In the genomic region with DNA sequence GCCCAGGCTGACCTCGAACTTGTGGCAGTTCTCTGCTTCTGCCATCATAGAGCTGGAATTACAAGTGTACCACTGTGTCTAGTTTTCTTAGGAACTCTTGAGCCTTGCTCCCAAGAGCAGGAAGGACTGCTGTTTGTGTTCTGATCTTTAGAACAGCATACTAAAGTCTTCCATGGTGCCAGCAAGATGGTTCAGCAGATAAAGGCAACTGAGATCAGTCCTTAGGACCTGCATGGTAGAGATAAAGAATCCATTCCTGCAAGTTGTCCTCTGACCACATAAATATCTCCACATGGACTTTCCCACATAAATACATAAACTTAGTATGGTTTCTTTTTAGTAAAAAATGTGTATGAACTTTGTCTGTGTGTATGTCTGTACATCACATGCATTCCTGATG, we compare ENCODE assay signal across 18 mouse cellular contexts. TPM values are rescaled to one million over a fixed set of nuclear protein-coding genes. Genes with fewer than 3 reads are reported as not detected.
DNase-seq lines count a peak whose midpoint lies in the region; ATAC-seq and TF ChIP-seq lines count a peak whose summit lies in the region.
"Had no signal": no experiment of that assay in that cellular context is flagged by ENCODE, and none has a peak within 500 bp of the region (broad histone marks: within the 10 kb centered on the region; RNA-seq: fewer than 3 reads in every experiment).

No protein-coding gene starts in this region.

- H3K36me3 ChIP-seq in heart, embryonic 12.5 days, result no peaks in the 10 kb centered on the region
- peaks cover 28% of the 10 kb centered on the region for H3K36me3 ChIP-seq in G1E (replicated peaks)
- peaks cover 11% of the 10 kb centered on the region for H3K36me3 ChIP-seq in liver, embryonic 14.5 days (replicated peaks; ENCODE audit: control insufficient read depth, insufficient read depth, low read depth)
- H3K36me3 ChIP-seq: forebrain, embryonic 10.5 days; limb, embryonic 12.5 days; neural tube, embryonic 15.5 days had no signal

- peak overlapping the region; percentile 8; the same call in 1 of the 2 replicates for H3K27ac ChIP-seq in heart, embryonic 12.5 days (ENCODE audit: poor library complexity, severe bottlenecking)
- peak overlapping the region; percentile 94 for H3K27ac ChIP-seq in liver, embryonic 14.5 days
- H3K27ac ChIP-seq: forebrain, embryonic 10.5 days; hindbrain, postnatal 0 days; limb, embryonic 12.5 days; neural tube, embryonic 15.5 days had no signal

- DNase-seq in heart, postnatal 36 days, result no peak
- no peak for DNase-seq in G1E (ENCODE audit: low spot score)
- peak; percentile 84 to 92 (median 90) for DNase-seq in liver, embryonic 14.5 days (ENCODE audit: low read depth in 3 of 3, low spot score in 3 of 3)
- no peak for DNase-seq in frontal cortex, adult 2 months (ENCODE audit: extremely low spot score in 1 of 2, low spot score in 1 of 2)
- DNase-seq in cerebellum, adult 9-10 months, result no peak
- DNase-seq: adrenal gland, postnatal 10 days; B cell, adult 2 months; cerebellum, postnatal 14 days; heart, postnatal 4 days; lung, postnatal 10 days had no signal

- no peak for TF ChIP-seq CTCF in G1E (IDR thresholded peaks at IDR 0.05; ENCODE audit: low read depth, low read length)
- TF ChIP-seq CTCF in liver, embryonic 14.5 days (IDR thresholded peaks at IDR 0.05; ENCODE audit: low read depth), result no peak

- H3K4me2 ChIP-seq in heart, embryonic 12.5 days, result no peak overlapping the region
- peak overlapping the region; percentile 72 for H3K4me2 ChIP-seq in liver, embryonic 14.5 days (ENCODE audit: low read depth)
- H3K4me2 ChIP-seq: limb, embryonic 12.5 days; midbrain, embryonic 11.5 days; neural tube, embryonic 15.5 days had no signal

- H3K9me3 ChIP-seq in heart, embryonic 12.5 days (replicated peaks), result no peaks in the 10 kb centered on the region
- no peaks in the 10 kb centered on the region for H3K9me3 ChIP-seq in G1E (replicated peaks)
- no peaks in the 10 kb centered on the region for H3K9me3 ChIP-seq in liver, embryonic 14.5 days (ENCODE audit: control insufficient read depth, low read length)
- H3K9me3 ChIP-seq: forebrain, embryonic 10.5 days; limb, embryonic 12.5 days; neural tube, embryonic 15.5 days had no signal

- no peaks in the 10 kb centered on the region for H3K27me3 ChIP-seq in heart, embryonic 12.5 days (replicated peaks)
- no peaks in the 10 kb centered on the region for H3K27me3 ChIP-seq in G1E (ENCODE audit: insufficient read depth, low read length)
- no peaks in the 10 kb centered on the region for H3K27me3 ChIP-seq in liver, embryonic 14.5 days (ENCODE audit: control insufficient read depth, insufficient read depth, low read length)
- H3K27me3 ChIP-seq: limb, embryonic 12.5 days; neural tube, embryonic 15.5 days had no signal

- ATAC-seq in heart, embryonic 12.5 days (ENCODE audit: insufficient number of reproducible peaks, low FRiP score), result peak; percentile 79
- ATAC-seq in G1E (ENCODE audit: extremely low read depth, insufficient number of reproducible peaks, low FRiP score, poor library complexity, severe bottlenecking), result peak; percentile 55
- ATAC-seq in common myeloid progenitor, adult 5-6 weeks (replicated peaks; ENCODE audit: low read depth, poor library complexity, severe bottlenecking), result peak; percentile 33
- peak; percentile 79 for ATAC-seq in liver, embryonic 14.5 days (ENCODE audit: insufficient read depth)
- ATAC-seq in activated CD4-positive, CD25-positive, alpha-beta regulatory T cell, adult 4 months, result no peak
- ATAC-seq: hindbrain, postnatal 0 days had no signal

- WGBS in heart, embryonic 12.5 days, result 74% methylated on average over 1 of the region's 1 CpGs
- WGBS in liver, embryonic 14.5 days (ENCODE audit: insufficient replicate concordance), result 24% methylated on average over 1 of the region's 1 CpGs

- peak; percentile 98 for TF ChIP-seq EP300 in liver, embryonic 14.5 days (IDR thresholded peaks at IDR 0.05; ENCODE audit: low read depth)

- intact Hi-C loops in heart, postnatal 36 days (cut with DNase I), result no loop called here

- no peak overlapping the region for H3K4me3 ChIP-seq in heart, embryonic 12.5 days
- H3K4me3 ChIP-seq in G1E (ENCODE audit: low read depth, low read length), result no peak overlapping the region
- peak overlapping the region; percentile 41 to 42; a peak in 3 of 4 replicates for H3K4me3 ChIP-seq in liver, embryonic 14.5 days (ENCODE audit: insufficient read depth in 1 of 2, low read depth in 2 of 2, low read length in 2 of 2)
- H3K4me3 ChIP-seq: forebrain, embryonic 10.5 days; limb, embryonic 12.5 days; neural tube, embryonic 15.5 days had no signal

- H3K9ac ChIP-seq in heart, embryonic 12.5 days, result no peak overlapping the region
- peak overlapping the region; percentile 69 for H3K9ac ChIP-seq in liver, embryonic 14.5 days (replicated peaks)
- H3K9ac ChIP-seq: limb, embryonic 12.5 days; neural tube, embryonic 15.5 days had no signal

- H3K4me1 ChIP-seq in heart, embryonic 12.5 days (replicated peaks), result peaks cover 43% of the 10 kb centered on the region
- H3K4me1 ChIP-seq in G1E (ENCODE audit: insufficient read depth, low read depth, low read length), result peaks cover 90% of the 10 kb centered on the region
- H3K4me1 ChIP-seq in liver, embryonic 14.5 days (replicated peaks; ENCODE audit: control insufficient read depth in 2 of 2, insufficient read depth in 2 of 2, low read length in 1 of 2), result peaks cover 86 to 93% of the 10 kb centered on the region in 2 experiments
- H3K4me1 ChIP-seq: limb, embryonic 12.5 days had no signal

RNA-seq across cellular contexts. Expression of gene Hectd4, which starts 22.7 kb away (rescaled TPM):
- 5.1 and 6.8 TPM in 2 replicates for polyA plus RNA-seq in heart, embryonic 12.5 days (2016; fragmentation: Nextera tagmentation; extraction: Ambion mirVana)
- total RNA-seq in heart, postnatal 36 days (2021), result 10 to 100 TPM; 21.1 to 24.4 TPM
- 83.9 and 177 TPM in 2 replicates for total RNA-seq in G1E (2014; fragmentation: Nextera tagmentation)
- 19.6 and 22.8 TPM in 2 replicates for total RNA-seq in G1E (2017)
- polyA plus RNA-seq in G1E (2012), result 16.4 and 22.8 TPM in 2 replicates
- 19.1 and 20.1 TPM in 2 replicates for total RNA-seq in common myeloid progenitor, adult 5-6 weeks (2017)
- 15.8 and 16.1 TPM in 2 replicates for polyA plus RNA-seq in liver, embryonic 14.5 days (2012; rRNA removed)
- polyA plus RNA-seq in liver, embryonic 14.5 days (2014; fragmentation: Nextera tagmentation; extraction: Ambion mirVana), result 11.1 and 11.2 TPM in 2 replicates
- 1 to 10 TPM; 6.4 to 7.0 TPM for polyA plus RNA-seq in activated CD4-positive, CD25-positive, alpha-beta regulatory T cell, adult 4 months (2017; shearing (Covaris generic))
- polyA plus RNA-seq in frontal cortex, adult 2 months (2012; rRNA removed), result 70.9 and 77.4 TPM in 2 replicates

RNA-seq across cellular contexts. Expression of gene Rpl6, which starts 38.4 kb away (rescaled TPM):
- 377 and 402 TPM in 2 replicates for polyA plus RNA-seq in heart, embryonic 12.5 days (2016; fragmentation: Nextera tagmentation; extraction: Ambion mirVana)
- total RNA-seq in heart, postnatal 36 days (2021), result 100 to 1,000 TPM; 519 to 543 TPM
- 2,238 and 2,249 TPM in 2 replicates for total RNA-seq in G1E (2014; fragmentation: Nextera tagmentation)
- 1,317 and 1,403 TPM in 2 replicates for total RNA-seq in G1E (2017)
- polyA plus RNA-seq in G1E (2012), result 213 and 677 TPM in 2 replicates
- total RNA-seq in common myeloid progenitor, adult 5-6 weeks (2017), result 1,473 and 1,687 TPM in 2 replicates
- 403 and 658 TPM in 2 replicates for polyA plus RNA-seq in liver, embryonic 14.5 days (2012; rRNA removed)
- 477 and 488 TPM in 2 replicates for polyA plus RNA-seq in liver, embryonic 14.5 days (2014; fragmentation: Nextera tagmentation; extraction: Ambion mirVana)
- polyA plus RNA-seq in activated CD4-positive, CD25-positive, alpha-beta regulatory T cell, adult 4 months (2017; shearing (Covaris generic)), result 1,000 to 10,000 TPM; 1,893 to 2,041 TPM
- 384 and 411 TPM in 2 replicates for polyA plus RNA-seq in frontal cortex, adult 2 months (2012; rRNA removed)

RNA-seq across cellular contexts. Expression of gene Ptpn11, which starts 51.5 kb away (rescaled TPM):
- polyA plus RNA-seq in heart, embryonic 12.5 days (2016; fragmentation: Nextera tagmentation; extraction: Ambion mirVana), result 22.9 and 24.3 TPM in 2 replicates
- 100 to 1,000 TPM; 166 to 210 TPM for total RNA-seq in heart, postnatal 36 days (2021)
- total RNA-seq in G1E (2014; fragmentation: Nextera tagmentation) (25.9 and 28.6 TPM in 2 replicates), G1E (2017) (36.4 and 43.0 TPM in 2 replicates)
- polyA plus RNA-seq in G1E (2012), result 27.1 and 28.8 TPM in 2 replicates
- 60.0 and 60.4 TPM in 2 replicates for total RNA-seq in common myeloid progenitor, adult 5-6 weeks (2017)
- 10.4 and 13.7 TPM in 2 replicates for polyA plus RNA-seq in liver, embryonic 14.5 days (2012; rRNA removed)
- polyA plus RNA-seq in liver, embryonic 14.5 days (2014; fragmentation: Nextera tagmentation; extraction: Ambion mirVana), result 10.0 and 11.5 TPM in 2 replicates
- polyA plus RNA-seq in activated CD4-positive, CD25-positive, alpha-beta regulatory T cell, adult 4 months (2017; shearing (Covaris generic)), result 1 to 10 TPM; 6.0 to 9.6 TPM
- polyA plus RNA-seq in frontal cortex, adult 2 months (2012; rRNA removed), result 63.8 and 64.8 TPM in 2 replicates

Comparison
In these comparisons a context has a peak if more than half of its experiments do, and no peak if none do; other contexts are left out.
1. H3K4me3 ChIP-seq: peak in liver, embryonic 14.5 days (2 of 2); none in heart, embryonic 12.5 days (single experiment) and G1E (single experiment).
2. DNase-seq: peak in liver, embryonic 14.5 days (3 of 3); none in heart, postnatal 36 days (0 of 2), G1E (single experiment), frontal cortex, adult 2 months (0 of 2) and cerebellum, adult 9-10 months (single experiment).